In genomic region chr6:142831243-142831642, GRCm38 (mm10) we compare ENCODE assay signal across 8 mouse cellular contexts. TPM values are rescaled to one million over a fixed set of nuclear protein-coding genes. Genes with fewer than 3 reads are reported as not detected.
DNase-seq lines count a peak whose midpoint lies in the region; ATAC-seq lines count a peak whose summit lies in the region.
"Had no signal": no experiment of that assay in that cellular context is flagged by ENCODE, and none has a peak within 500 bp of the region (broad histone marks: within the 10 kb centered on the region; RNA-seq: fewer than 3 reads in every experiment).

No protein-coding gene starts in this region.

- peak; percentile 93 for ATAC-seq in megakaryocyte-erythroid progenitor cell, adult 5-6 weeks (replicated peaks; ENCODE audit: low FRiP score, low TSS enrichment, poor library complexity, severe bottlenecking)

- DNase-seq in spleen, adult 12 weeks (ENCODE audit: low spot score), result peak; percentile 2
- DNase-seq in spleen, postnatal 14 days (ENCODE audit: low spot score in 2 of 2), result no peak
- peak; percentile 23 for DNase-seq in embryo, embryonic 11 days
- DNase-seq in gastrocnemius, postnatal 25 days, result no peak
- DNase-seq in layer of hippocampus, postnatal 25 days (ENCODE audit: extremely low spot score in 1 of 2, low spot score in 1 of 2), result no peak
- no peak for DNase-seq in ovary, postnatal 10 days (ENCODE audit: low spot score)
- DNase-seq: kidney, adult 18-20 months had no signal

RNA-seq across cellular contexts. Expression of gene Sult6b2, which starts 26.9 kb away (rescaled TPM):
- not detected in 2 replicates for total RNA-seq in megakaryocyte-erythroid progenitor cell, adult 5-6 weeks (2014; fragmentation: Nextera tagmentation)
- not detected in 2 replicates for total RNA-seq in megakaryocyte-erythroid progenitor cell, adult 5-6 weeks (2017)
- total RNA-seq in gastrocnemius, postnatal 25 days (2021), result not detected
- under 1 TPM in 1 of 2 experiments, not detected in 1; 0.15 TPM for total RNA-seq in layer of hippocampus, postnatal 25 days (2021)

Comparison
In these comparisons a context has a peak if more than half of its experiments do, and no peak if none do; other contexts are left out.
1. DNase-seq: peak in spleen, adult 12 weeks (single experiment) and embryo, embryonic 11 days (single experiment); none in spleen, postnatal 14 days (0 of 2), gastrocnemius, postnatal 25 days (single experiment), layer of hippocampus, postnatal 25 days (0 of 2) and ovary, postnatal 10 days (single experiment).